Comparison of ENCODE assay signal across 16 mouse cellular contexts in genomic region chr16:26386159-26386558, GRCm38 (mm10).
"Had no signal": no experiment of that assay in that cellular context is flagged by ENCODE, and none has a peak within 500 bp of the region (broad histone marks: within the 10 kb centered on the region; RNA-seq: fewer than 3 reads in every experiment).

No protein-coding gene starts in this region.

- H3K4me3 ChIP-seq: neural tube, embryonic 13.5 days; neural tube, embryonic 15.5 days; stomach, embryonic 15.5 days had no signal

- H3K27ac ChIP-seq: neural tube, embryonic 13.5 days; neural tube, embryonic 15.5 days; stomach, embryonic 15.5 days; stomach, postnatal 0 days had no signal

- H3K4me2 ChIP-seq: neural tube, embryonic 13.5 days; neural tube, embryonic 15.5 days; stomach, embryonic 15.5 days had no signal

- H3K9ac ChIP-seq: neural tube, embryonic 13.5 days; neural tube, embryonic 15.5 days; stomach, embryonic 15.5 days had no signal

- H3K27me3 ChIP-seq: neural tube, embryonic 13.5 days; neural tube, embryonic 15.5 days; stomach, embryonic 15.5 days had no signal

- H3K36me3 ChIP-seq: neural tube, embryonic 13.5 days; neural tube, embryonic 15.5 days; stomach, embryonic 15.5 days had no signal

- DNase-seq: retina, postnatal 1 day; right cerebral cortex, adult 18-20 months; right cerebral cortex, postnatal 14 days; right cerebral cortex, postnatal 25 days; right cerebral cortex, postnatal 4 days; spleen, adult 18-20 months; thymus, adult 18-20 months; thymus, adult 2 months; thymus, postnatal 14 days; thymus, postnatal 25 days; thymus, postnatal 36 days; thymus, postnatal 4 days had no signal

- H3K4me1 ChIP-seq: neural tube, embryonic 13.5 days; neural tube, embryonic 15.5 days; stomach, embryonic 15.5 days had no signal

- H3K9me3 ChIP-seq: neural tube, embryonic 13.5 days; neural tube, embryonic 15.5 days; stomach, embryonic 15.5 days had no signal
